Mouse (Mus musculus) liver, embryonic 14.5 days (tissue): ENCODE measurements around the gene Tmem189. TPM values are rescaled to one million over a fixed set of nuclear protein-coding genes. Genes with fewer than 3 reads are reported as not detected.
A peak's percentile ranks its signal among the peaks of the same experiment; 100 is the strongest.

Source experiments
- ATAC-seq: fragments of 200-750 bp; cut with Nextera tagmentation; 2 replicates; pipeline ENCODE4 v1.8.0; 2017; ENCODE audit warnings: moderate number of reproducible peaks, mild to moderate bottlenecking, moderate library complexity; ENCODE audit not compliant: insufficient read depth
- DNase-seq, 3 experiments: peaks; one replicate each; pipeline ENCODE4 v3.0.0-alpha.2; 2012 to 2013; ENCODE audit warnings: low read depth in 3 of 3, low spot score in 3 of 3
- H3K27ac ChIP-seq: fragments of 300-500 bp; sonication (generic); 2 replicates; pipeline ENCODE4 v1.5.1; 2014; ENCODE audit warnings: moderate library complexity, mild to moderate bottlenecking, control low read depth, inconsistent platforms
- H3K27me3 ChIP-seq: fragments of 300-500 bp; sonication (generic); 2 replicates; pipeline ENCODE4 v1.6.1; 2014; ENCODE audit warnings: mild to moderate bottlenecking, low read length, moderate library complexity; ENCODE audit not compliant: control insufficient read depth, insufficient read depth
- H3K36me3 ChIP-seq: fragments of 300-500 bp; sonication (generic); replicated peaks from 2 replicates; pipeline ENCODE4 v1.6.1; 2014; ENCODE audit warnings: low read depth; ENCODE audit not compliant: control insufficient read depth, insufficient read depth
- H3K4me1 ChIP-seq, 2 experiments: fragments of 200-500 bp in 1 of 2; fragments of 300-500 bp in 1 of 2; sonication (generic) in 1 of 2; replicated peaks; 2 replicates each; pipeline ENCODE4 v1.6.1; 2012 to 2014; ENCODE audit warnings: antibody characterized with exemption in 1 of 2, inconsistent platforms in 1 of 2, low read length in 1 of 2; ENCODE audit not compliant: control insufficient read depth in 2 of 2, insufficient read depth in 2 of 2
- H3K4me2 ChIP-seq: fragments of 300-500 bp; sonication (generic); 2 replicates; pipeline ENCODE4 v1.6.1; 2014; ENCODE audit warnings: low read depth, mild to moderate bottlenecking, control low read depth, moderate library complexity
- H3K4me3 ChIP-seq, 2 experiments: fragments of 200-500 bp in 1 of 2; fragments of 300-500 bp in 1 of 2; sonication (generic) in 1 of 2; 2 replicates each; pipeline ENCODE4 v1.5.1; 2012 to 2014; ENCODE audit warnings: low read depth in 2 of 2, low read length in 2 of 2, mild to moderate bottlenecking in 2 of 2, control low read depth in 1 of 2, inconsistent platforms in 1 of 2, moderate library complexity in 1 of 2; ENCODE audit not compliant: insufficient read depth in 1 of 2
- H3K9ac ChIP-seq: fragments of 300-500 bp; sonication (generic); replicated peaks from 2 replicates; pipeline ENCODE4 v1.6.1; 2014; ENCODE audit warnings: mild to moderate bottlenecking, control low read depth, moderate library complexity
- H3K9me3 ChIP-seq: fragments of 300-500 bp; sonication (generic); 2 replicates; pipeline ENCODE4 v1.6.1; 2016; ENCODE audit warnings: low read length, mixed read lengths; ENCODE audit not compliant: control insufficient read depth
- CTCF ChIP-seq: IDR thresholded peaks from 2 replicates; pipeline ENCODE4 v1.5.1; 2016; ENCODE audit warnings: antibody characterized with exemption, low read depth, control low read depth
- EP300 ChIP-seq: IDR thresholded peaks from 2 replicates; pipeline ENCODE4 v1.6.1; 2016; ENCODE audit warnings: antibody characterized with exemption, low read depth
- WGBS: fragments of 180-500 bp; shearing (Covaris S2); extraction: QIAGEN DNeasy Blood & Tissue Kit; methylation state at CpG from one replicate; pipeline ENCODE4 v1.1.7; 2014; ENCODE audit not compliant: insufficient replicate concordance; 5-methylcytosine and 5-hydroxymethylcytosine counted together
- polyA plus RNA-seq, 2 experiments: library from polyadenylated mRNA; depleted of rRNA in 1 of 2; stranded (reverse) in 1 of 2; unstranded in 1 of 2; fragments of >200 nt; fragmentation: Nextera tagmentation in 1 of 2; extraction: Ambion mirVana in 1 of 2; gene quantifications; 2 replicates each; pipeline versions ENCODE4 v1.2.1 to v1.2.3; 2012 to 2014

Gene Tmem189
- polyA plus RNA-seq, 2 experiments = 12.4 to 14.6 TPM

DNA sequence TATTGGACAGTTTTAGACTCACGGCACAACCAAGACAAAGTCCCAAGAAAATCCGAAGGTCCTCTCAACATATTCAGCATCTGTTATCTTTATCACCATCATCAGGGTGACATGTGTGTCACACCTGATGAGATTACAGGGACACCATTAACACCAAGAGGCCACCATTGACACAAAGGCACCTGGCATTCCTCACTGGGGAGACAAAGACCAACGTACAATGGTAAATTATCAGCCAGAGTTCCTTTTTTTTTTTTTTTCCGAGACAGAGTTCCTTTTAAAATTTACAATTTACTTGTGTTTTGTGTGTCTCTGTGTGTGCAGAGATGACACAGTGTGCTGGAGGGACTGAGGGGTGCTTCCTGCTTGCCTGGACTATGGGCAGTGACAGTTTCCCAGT, 20.2 kb downstream of the Tmem189 start:
- H3K36me3 ChIP-seq = no peaks in the 10 kb centered on the region
- WGBS = 55% methylated on average over 4 of the region's 4 CpGs
- no peak for DNase-seq
- H3K4me2 ChIP-seq = no peak overlapping the region
- no peak overlapping the region for H3K27ac ChIP-seq
- H3K4me3 ChIP-seq = no peak overlapping the region
- H3K9me3 ChIP-seq = no peaks in the 10 kb centered on the region
- TF ChIP-seq EP300 (no peak), CTCF (no peak)
- H3K27me3 ChIP-seq = no peaks in the 10 kb centered on the region; the same call in 1 of the 2 replicates
- ATAC-seq = no peak
- H3K4me1 ChIP-seq = peaks cover 19 to 20% of the 10 kb centered on the region in 2 experiments
- no peak overlapping the region for H3K9ac ChIP-seq

DNA sequence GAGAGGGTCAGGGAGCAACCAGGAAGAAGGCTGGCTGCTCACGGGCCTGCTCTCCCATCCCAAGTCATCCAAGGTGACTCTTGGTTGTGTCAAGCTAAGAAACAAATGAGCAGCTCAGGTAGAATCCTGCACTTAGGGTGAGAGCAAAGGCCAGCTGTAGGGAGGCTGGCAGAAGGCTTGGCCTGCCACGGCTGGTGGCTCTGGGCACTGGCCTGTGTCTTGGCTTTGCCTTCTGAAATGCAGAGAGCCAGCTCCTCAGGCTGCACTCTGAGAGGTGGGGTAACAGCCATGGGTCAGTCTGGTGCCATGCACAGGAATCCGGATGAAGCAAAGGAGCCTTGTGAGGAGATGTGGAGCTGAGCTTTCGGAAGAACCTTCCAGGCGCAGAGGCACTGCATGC, 21.2 kb downstream of the Tmem189 start:
- no peaks in the 10 kb centered on the region for H3K9me3 ChIP-seq
- no peak overlapping the region for H3K9ac ChIP-seq
- DNase-seq (no peak), ATAC-seq (no peak)
- no peaks in the 10 kb centered on the region; the same call in 1 of the 2 replicates for H3K27me3 ChIP-seq
- no peak overlapping the region for H3K4me2 ChIP-seq
- no peak overlapping the region for H3K4me3 ChIP-seq
- TF ChIP-seq CTCF = no peak
- no peak for TF ChIP-seq EP300
- H3K27ac ChIP-seq = no peak overlapping the region
- peaks cover 19 to 20% of the 10 kb centered on the region in 2 experiments for H3K4me1 ChIP-seq
- WGBS = 77% methylated on average over 5 of the region's 5 CpGs
- H3K36me3 ChIP-seq = no peaks in the 10 kb centered on the region

DNA sequence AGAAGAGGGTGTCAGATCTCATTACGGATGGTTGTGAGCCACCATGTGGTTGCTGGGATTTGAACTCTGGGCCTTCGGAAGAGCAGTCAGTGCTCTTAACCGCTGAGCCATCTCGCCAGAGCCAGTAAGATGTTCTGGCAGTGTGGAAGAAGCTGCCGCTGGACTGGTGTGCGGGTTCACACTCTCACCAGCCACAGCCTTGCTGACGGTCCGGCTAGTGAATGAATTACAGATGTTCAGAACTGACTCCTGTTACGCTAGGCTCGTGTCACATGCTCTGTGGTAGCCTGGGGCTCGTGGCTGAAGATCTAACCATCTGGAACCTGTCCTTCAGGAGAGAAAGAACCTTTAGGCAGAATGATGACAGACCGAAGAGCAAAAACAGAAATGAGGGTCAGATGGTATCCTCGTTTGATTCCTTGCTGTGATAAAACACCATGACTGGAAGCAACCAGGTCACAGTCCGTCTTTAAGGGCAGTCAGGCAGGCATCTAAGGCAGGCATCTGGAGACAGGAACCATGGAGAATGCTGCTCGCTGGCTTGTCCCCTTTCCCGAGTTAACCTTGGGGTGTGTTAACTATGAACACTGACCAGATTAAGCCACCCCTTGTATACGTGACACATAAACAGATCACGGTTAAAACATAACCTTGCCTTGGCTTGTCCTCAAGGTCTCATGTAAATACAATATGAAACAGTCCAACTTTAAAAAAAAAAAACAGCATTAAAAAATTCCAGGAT, 23.5 kb downstream of the Tmem189 start:
- TF ChIP-seq EP300 = no peak
- ATAC-seq = no peak
- DNase-seq = no peak
- 70% methylated on average over 18 of the region's 18 CpGs for WGBS
- Histone ChIP-seq H3K27me3 (no peaks in the 10 kb centered on the region; the same call in 1 of the 2 replicates), H3K9ac (no peak overlapping the region), H3K4me2 (no peak overlapping the region), H3K4me3 (no peak overlapping the region), H3K9me3 (no peaks in the 10 kb centered on the region), H3K4me1 (peaks cover 4 to 8% of the 10 kb centered on the region in 2 experiments), H3K36me3 (no peaks in the 10 kb centered on the region), H3K27ac (no peak overlapping the region)

DNA sequence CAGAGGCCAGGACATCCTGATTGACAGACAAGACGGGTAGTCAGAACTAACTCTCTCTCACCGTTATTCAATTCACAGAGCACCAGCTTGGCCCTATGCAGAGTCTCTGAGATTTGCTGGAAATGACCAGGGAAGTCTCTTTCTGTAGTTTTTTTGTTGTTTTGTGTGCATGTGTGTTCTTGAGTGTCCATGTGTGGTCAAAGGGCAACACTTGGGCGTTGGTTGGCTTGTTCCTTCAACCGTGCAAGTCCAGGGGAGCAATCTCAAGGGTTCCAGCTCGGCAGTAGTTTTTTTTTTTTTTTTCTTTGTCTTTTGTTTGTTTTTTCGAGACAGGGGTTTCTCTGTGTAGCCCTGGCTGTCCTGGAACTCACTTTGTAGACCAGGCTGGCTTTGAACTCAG, 26.9 kb downstream of the Tmem189 start:
- WGBS = 38% methylated on average over 6 of the region's 6 CpGs
- Histone ChIP-seq H3K4me2 (peak overlapping the region; percentile 91), H3K36me3 (no peaks in the 10 kb centered on the region), H3K4me1 (peaks cover 6 to 16% of the 10 kb centered on the region in 2 experiments), H3K9me3 (no peaks in the 10 kb centered on the region), H3K4me3 (no peak overlapping the region), H3K27ac (no peak overlapping the region), H3K9ac (no peak overlapping the region), H3K27me3 (no peaks in the 10 kb centered on the region)
- DNase-seq = no peak
- TF ChIP-seq EP300 = no peak
- TF ChIP-seq CTCF = no peak
- no peak for ATAC-seq

DNA sequence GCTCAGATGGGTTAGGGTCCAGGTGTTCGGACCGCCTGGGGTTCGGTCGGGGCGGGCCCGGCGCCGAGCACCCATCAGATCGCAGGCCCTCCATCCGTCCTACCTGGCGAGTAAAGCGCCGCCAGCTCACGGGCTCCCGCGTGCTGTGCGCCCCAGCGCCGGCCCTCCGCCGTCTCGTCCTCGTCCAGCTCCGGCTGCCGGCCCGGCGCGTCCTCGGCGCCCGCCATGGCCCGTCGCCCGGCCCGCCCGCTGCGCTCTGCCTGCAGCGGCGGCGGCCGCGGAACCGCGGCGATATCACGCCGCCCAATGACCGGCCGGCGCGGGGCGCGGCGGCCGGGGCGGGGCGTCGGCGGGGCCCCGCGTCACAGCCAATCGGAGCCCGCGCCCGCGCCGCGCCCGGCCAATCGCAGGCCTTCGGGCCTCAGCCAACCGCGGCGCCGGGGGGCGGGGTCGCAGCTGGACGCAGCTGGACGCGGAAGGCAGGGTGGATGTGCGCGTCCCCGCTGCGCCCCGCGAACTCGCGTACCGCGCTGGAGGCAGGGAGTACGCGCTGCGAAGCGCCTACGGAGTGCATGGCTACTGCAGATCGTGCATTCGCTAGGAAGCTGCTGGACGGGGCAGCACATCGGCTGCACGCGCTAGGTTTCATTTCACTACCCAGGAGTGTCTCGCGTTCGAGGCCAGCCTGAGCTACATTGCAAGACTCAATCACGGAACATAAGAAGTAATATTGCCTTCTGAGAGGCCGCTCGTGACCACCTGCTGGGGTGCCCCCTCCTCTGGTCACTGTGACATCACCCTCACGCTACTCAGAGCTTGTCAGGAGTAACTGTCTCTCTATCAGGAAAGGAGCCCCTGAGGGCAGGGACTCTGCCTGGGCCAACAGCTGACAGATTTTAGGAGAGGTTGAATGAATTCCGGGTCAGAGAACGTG, 28.1 kb downstream of the Tmem189 start, which contains the start of gene Gm20431:
Gene Gm20431, minus strand, starts transcription at position 227 of the 934 bp plus-strand sequence.
- peak; percentile 97 for ATAC-seq
- no peaks in the 10 kb centered on the region for H3K27me3 ChIP-seq
- under 1% methylated on average over 99 of the region's 110 CpGs for WGBS
- DNase-seq = peak; percentile 84 to 87 (median 86)
- peak within 1 kb of the TSS; percentile 76 for H3K9ac ChIP-seq
- peak within 1 kb of the TSS; percentile 28 for H3K27ac ChIP-seq
- no peaks in the 10 kb centered on the region for H3K9me3 ChIP-seq
- TF ChIP-seq EP300 = no peak
- TF ChIP-seq CTCF = peak; percentile 14; the same call in 1 of the 2 replicates
- no peaks in the 10 kb centered on the region for H3K36me3 ChIP-seq
- peaks cover 6 to 16% of the 10 kb centered on the region in 2 experiments for H3K4me1 ChIP-seq
- peak within 1 kb of the TSS; percentile 75 to 83 for H3K4me3 ChIP-seq
- H3K4me2 ChIP-seq = peak within 1 kb of the TSS; percentile 91
